Mouse (Mus musculus): ENCODE measurements around the gene Sorbs1. TPM values are rescaled to one million over a fixed set of nuclear protein-coding genes. Genes with fewer than 3 reads are reported as not detected.

Gene Sorbs1
- total RNA-seq, 2 experiments from 2014 or later, result 195 to 227 TPM

DNA sequence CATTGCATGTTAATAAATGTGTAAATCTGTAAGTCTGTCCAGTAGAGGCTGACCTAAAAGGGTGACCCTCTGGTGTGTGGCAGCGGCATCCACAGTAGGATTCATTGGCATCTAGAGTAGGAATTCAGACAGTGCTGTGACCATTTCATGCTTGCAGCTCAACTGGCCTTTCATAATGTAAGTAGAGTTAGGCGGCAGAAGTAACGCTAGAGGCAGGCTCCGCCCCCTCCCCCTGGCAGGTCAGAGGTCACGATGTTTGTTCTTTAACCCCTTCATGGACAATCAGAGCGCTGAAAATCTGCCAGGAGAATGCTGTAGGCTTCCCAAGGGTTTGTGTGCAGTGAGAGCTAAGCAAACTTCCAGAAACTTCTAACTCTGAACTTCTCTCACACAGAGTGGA lies 172.4 kb downstream of the Sorbs1 start:
- DNase-seq, result no peak

DNA sequence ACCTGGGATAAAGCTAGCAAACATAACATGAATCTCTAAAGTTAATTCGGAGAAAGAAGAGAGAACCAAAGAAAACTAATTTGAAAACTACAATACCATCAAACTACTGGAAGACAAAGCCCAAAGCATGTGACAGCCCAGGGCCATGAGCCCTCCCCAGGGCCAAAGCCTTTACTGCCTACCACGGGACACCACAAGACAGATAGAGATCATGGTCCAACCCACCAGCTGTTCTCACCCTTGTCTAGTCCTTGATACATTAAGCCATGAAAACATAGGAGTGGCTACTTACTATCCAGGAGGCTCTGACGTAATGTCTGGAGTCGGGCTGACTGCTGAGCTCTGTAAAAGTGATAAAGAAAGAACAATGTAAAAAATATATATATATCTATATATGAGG lies 176.9 kb downstream of the Sorbs1 start:
- no peak for DNase-seq

DNA sequence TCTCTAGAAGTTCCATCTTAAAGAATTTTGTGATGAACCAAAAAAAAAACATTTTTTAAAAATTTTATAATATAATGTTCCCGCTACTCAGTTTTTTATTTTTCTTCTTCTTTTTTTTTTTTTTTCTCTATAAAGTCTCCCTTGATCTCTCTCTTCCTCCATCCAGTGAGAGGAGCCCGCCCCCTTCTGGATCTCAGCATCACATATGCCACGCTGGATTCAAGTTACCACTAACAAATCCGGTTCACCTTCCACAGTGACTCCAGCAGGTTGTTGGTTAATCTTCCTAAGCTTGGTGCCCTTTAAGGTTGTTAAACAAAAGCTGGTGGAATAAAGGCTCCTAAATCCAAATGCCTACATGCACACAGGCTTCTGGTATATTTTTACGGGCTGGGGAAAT lies 179.7 kb downstream of the Sorbs1 start:
- no peak for DNase-seq

DNA sequence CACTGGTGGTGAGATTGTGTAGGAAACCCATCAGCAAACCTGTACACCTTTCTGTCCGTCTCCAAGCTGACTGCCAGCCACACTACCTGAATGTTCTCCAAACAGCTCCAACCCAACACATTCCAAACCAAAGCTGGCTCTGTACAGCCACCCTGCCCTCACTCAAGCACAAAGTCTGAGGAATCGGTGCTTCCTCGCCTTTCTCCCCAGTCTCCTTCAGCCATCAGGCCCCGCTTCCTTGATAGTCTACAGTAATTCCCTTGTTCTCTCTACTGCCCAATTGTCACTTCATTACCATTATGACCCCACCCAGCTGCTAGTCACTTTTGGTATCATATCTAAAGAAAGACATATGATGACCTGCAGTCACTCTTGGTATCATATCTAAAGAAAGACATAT lies 180.5 kb downstream of the Sorbs1 start:
- no peak for DNase-seq

DNA sequence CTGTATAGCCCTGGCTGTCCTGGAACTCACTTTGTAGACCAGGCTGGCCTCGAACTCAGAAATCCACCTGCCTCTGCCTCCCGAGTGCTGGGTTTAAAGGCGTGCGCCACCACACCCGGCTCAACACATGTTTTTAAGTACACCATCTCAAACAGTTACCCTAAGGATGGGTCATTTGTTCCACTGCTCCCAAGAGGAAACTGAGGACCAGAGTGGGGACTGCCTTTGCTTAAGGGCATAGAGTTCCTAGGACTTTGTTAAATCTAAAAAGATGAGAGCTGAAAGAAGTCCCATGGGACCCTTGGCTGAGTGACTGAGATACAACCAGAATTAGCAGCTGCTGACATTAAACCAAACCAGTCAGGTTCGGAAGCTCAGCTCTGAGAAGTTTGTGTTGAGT lies 181.3 kb downstream of the Sorbs1 start:
- DNase-seq, result no peak

DNA sequence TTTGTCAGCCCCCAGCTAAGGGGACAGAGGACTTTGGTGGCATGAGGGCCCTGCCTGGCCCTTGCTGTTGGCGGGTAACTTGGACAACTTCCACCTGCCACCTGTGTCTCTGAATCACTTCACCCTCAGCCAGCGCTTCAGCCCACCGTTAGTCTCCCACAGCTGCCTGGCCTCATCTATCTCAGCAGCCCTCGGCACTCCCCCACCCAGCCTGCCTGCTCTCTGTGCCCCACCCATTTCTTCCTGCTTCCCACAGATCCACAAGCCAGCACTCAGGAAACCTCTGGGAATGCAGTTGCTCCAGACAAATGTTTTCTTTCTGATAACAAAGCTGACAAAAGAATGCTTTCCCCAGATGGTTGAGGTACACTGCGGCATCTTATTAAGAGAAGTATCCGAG lies 181.7 kb downstream of the Sorbs1 start:
- DNase-seq, result no peak

DNA sequence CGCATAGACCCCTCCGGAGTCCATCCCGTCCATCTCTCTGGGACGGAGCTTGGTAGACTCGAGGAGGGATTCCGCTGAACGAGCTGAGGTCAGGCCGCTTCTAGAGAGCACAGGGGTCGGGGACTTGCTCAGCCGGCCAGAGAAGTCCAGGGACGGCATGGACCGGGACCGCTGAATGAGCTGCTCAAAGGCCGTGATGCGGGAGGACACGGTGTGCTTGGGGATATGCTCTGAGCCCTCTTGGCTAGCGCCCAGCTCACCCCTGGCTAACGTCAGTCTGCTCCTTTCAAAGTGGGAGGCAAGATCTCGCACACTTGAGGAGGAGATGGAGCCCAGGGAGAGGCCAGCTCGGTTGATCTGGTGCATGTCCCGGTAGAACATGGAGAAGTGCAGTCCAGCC lies 187.5 kb downstream of the Sorbs1 start:
- DNase-seq, result no peak

DNA sequence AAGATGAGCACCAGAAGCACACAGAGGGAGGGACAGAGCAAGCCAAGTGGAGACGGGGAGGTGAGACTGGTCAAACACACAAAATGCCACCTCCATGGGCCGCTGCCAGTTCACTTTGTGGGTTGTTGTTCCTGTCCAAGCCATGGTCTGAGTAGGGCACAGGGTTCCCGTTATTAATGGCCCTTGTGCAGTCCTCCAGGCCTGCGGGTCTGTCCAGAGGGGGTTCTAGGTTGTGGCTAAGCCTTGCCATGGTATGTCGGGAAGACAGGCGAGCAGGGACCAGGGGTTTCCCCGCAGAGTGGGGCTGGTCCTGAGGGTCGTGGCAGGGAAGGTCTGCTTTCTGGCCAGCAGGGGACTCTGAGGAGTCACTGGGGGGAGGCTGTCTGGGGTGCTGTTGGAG lies 188.2 kb downstream of the Sorbs1 start:
- DNase-seq, result no peak

DNA sequence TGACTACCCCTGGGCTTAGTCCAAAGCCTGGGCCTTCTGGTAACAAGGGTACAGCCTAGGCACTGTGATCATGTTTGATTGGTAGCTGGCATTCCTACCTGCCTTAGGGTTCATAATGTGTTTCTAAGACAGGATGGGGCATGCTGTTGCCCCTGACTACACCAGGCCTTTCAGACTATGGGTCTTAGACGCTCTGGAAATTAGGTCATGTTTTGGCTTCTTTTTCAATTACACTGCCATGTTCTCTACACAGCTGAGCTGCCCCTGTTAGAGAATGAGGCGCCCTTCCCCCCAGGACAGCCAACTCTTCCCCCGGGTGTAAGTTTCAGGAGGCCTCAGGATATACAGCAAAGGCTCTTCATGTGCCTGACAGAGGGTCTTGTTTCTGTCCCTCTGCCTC lies 191.4 kb downstream of the Sorbs1 start:
- DNase-seq, result no peak

DNA sequence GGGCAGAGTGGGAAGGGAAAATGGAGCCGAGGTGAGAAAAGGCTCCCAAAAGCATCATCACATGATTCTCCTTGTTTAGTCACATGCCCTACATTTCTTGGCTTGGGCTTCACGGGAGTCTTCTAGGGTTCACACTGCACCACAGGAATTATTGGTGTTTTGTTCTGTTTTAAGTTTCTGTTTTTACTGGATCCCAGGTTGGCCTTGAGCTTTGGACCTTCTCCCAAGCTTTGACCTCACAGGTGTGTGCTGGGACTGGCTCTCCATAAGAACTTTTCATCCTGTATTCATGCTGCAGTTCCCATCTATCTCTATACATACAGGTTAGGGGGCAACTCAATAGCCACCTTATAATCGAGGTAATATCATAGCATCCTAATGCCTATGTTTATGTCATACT lies 194.4 kb downstream of the Sorbs1 start:
- no peak for DNase-seq

DNA sequence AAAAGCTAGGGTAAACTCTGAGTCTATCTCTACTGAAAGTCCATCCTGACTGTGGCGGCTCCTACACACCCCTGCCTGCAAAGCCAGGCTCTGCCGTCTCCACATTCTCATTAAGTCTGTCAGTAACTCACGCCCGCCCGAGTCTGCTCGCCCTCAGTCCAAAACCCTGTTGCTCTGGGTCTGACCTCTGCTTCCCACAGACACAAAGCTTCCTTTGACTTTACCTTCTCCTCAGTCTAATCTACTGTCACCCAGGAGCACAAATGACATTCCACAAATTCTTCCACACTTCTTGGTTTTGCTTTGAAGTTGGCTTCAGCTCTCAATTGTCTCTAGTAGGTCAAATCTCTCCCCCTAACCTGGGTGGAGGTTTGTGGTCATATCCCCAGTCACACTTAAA lies 195.1 kb downstream of the Sorbs1 start:
- no peak for DNase-seq

DNA sequence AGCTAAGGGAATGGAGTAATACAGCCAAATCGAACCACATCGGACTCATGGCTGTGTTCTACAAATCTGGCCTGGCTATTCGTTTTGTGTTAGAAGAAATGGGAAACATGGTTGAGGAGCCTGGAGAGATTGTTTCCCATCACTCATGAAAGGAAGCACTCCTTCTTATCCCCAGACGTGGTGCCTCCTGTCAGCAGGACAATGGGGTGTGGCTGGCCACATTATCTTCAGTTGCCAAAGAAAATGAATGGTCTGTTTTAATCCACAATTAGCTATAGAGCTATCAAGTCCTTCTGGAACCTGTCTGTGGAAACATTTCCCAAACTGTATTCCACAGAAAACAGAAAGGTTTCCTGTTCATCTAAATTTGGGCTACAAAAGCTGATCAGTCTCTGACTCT lies 196.6 kb downstream of the Sorbs1 start:
- DNase-seq, result no peak

DNA sequence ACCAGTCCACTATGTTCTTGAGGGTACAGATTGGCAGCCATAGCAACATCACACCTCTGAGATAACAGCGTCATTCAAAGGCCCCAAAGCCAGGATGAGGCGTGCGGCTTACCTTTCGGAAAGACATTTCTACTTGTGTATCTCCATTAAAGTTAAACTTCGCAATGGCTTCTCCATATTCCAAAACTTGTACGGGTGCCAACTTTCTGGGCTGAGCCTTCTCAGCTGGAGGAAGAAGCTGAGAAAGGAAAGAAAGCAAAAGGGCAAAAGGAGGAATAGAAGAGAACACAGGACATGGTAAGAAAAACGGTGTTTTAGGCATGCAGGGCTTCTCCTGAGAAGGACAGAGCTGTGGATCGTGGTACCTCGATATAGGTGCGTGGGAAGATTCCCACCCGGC lies 199.3 kb downstream of the Sorbs1 start:
- no peak for DNase-seq

DNA sequence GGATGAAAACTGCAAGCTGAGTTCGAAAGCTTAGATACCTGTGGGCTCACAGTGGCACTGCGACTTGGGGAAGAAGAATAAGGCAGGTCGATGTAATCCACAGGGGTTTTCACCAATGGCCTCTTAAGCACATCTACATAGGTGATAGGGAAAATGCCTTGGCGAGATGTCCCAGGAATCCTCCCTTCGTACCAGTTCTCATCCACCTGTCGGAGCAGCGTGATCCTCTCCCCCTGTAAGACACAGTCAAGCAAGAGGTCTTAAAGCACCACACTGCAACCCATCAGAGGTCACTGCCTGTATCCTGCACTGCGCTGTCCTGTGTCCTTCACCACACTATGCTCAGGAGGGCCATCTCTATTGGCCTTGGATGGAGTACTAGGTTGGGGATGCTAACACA lies 201.9 kb downstream of the Sorbs1 start:
- DNase-seq, result no peak

DNA sequence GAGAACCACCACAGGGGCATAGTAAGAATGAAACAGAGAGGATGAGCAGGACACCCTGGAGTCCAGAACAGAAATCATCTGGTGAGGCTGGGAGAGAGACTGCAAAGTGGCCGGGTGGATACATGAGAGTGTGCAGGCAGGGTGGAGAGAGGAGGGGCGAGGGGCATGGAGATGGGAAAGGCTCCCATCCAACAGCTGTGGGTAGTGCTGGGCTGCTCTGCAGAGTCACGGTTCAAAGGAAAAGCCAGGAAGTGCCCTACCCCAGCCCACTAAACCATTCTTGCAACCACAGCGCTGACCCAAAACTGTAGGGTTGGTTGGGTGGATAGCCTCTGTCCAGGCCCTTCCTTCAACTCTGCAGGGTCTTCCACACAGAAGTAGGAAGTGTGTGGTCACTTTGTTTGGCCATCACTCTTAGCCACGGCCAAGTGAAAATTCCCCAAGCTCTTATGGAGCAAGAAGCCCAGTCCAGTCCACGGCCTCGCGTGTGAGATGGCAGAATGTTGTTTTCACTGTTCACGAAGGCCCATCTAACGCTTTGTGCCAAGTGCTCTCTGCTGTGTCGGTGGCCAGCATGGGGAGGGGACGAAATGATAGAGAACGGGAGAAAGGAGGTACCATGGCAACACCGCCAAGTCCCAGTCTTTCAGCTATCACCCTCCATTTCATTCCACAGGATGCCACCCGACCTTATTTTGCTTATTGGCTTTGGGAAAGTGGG lies 203.0 kb downstream of the Sorbs1 start:
- DNase-seq, result no peak

DNA sequence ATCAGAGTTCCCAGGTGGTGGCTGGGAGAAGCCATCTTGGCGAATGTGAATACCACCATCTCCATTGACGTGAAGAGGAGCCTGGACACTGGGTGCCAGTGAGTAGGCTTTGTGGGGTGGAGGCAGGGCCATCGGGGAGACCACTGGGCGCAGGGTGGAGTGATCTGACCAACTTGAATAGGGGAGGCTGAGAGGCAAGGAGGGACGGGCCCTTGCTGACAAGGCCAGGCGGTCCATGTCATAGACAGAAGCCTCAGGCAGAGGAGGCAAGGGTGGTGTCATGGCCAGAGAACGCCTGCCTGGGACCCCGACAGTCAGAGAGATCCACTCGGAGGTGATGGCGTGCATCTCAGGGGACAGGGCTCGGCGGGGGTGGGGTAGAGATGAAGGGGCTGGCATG lies 203.7 kb downstream of the Sorbs1 start:
- DNase-seq, result no peak

DNA sequence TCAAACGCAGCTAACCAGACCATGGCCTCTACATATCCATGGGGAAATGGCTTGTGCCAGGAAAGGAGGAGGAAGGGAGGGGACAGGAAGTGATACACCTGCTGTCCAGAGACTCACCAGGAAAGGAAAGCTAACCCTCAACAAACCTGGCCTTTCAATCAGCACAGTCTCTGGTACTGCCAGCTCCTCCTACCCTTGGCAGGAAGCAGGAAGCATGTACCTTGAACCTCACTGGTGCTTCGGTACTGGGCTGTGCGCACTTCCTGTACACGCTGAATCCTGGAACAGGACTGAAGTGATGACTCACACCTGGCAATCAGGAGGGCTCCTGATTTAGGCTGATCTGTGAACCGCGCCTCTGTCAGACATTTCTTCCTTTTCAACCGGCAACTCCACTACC lies 206.0 kb downstream of the Sorbs1 start:
- DNase-seq, result no peak

DNA sequence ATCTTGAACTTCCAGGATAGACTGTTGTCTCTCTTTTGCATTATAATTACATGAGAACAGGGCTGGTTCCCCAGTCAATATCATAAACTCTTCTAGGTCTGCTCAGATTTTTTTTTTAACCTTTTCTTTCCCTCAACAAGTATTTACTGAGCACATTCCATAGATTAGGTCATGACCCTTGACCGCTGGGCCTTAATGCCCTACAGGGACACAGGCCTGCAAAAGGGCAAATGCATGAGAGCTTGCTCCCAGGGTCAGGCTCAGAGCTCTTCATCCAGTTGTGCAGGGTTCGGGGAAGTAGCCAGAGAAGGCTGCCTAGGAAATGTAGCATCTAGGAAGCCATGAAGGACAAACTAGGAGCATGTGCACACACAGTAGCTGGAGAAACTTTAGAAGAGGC lies 206.9 kb downstream of the Sorbs1 start:
- no peak for DNase-seq

DNA sequence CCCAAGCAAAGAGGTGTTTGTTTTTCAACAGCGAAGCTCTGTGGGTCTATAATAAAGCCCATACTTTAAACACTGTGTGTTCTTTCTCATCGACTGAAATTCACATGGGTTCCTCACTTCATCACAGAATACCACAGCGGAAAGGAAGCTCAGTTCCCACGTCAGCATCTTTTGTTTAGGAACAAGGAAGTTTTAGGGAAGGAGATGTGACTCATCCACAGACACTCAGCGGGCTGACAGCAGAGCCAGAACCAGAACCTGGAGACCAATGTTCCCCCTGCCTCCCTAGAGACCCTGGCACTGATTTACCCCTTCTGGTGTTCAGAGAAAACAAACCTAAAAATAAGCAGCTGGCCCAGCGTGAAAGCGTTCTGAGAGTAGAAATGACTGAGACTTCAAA lies 208.1 kb downstream of the Sorbs1 start:
- DNase-seq, result no peak

DNA sequence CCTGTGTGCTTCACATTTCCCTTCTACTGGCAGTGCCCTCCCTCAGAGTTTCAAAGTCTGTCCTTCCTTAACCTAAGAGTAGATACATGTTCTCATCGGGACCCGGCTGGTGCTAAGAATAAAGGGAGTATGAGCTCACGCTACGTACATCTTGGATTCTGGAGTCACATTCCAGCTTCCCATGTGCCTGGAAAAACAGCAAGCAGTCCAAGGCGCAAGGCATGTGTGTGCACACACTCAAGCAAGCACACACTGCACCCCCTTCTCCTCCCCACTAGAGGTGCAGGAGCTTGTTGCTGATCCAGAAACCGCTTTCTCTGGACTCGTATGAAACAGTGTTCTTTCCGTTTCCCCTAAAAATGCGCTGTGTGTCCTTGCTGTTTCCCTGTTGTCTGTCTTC lies 210.7 kb downstream of the Sorbs1 start:
- peak in 1 of 2 experiments; percentile 45 for DNase-seq

DNA sequence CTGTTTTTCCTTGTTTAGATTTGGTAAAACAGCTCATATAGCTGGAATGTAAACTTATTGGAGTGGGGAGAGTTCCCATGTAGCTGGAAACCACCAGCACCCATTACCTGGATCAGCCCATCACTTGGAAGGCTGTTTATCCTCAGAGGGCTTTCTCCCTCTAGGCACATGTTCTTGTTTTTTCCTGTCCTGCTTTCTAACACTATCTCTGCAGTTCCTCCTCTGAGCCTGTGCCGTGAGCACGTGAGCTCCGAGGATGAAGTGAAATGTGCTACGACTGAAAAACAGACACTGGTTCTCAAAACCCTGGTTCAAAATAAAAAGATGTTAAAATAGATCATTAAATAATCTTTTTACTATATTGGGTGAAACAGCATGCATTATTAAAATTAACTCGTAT lies 211.1 kb downstream of the Sorbs1 start:
- no peak for DNase-seq

DNA sequence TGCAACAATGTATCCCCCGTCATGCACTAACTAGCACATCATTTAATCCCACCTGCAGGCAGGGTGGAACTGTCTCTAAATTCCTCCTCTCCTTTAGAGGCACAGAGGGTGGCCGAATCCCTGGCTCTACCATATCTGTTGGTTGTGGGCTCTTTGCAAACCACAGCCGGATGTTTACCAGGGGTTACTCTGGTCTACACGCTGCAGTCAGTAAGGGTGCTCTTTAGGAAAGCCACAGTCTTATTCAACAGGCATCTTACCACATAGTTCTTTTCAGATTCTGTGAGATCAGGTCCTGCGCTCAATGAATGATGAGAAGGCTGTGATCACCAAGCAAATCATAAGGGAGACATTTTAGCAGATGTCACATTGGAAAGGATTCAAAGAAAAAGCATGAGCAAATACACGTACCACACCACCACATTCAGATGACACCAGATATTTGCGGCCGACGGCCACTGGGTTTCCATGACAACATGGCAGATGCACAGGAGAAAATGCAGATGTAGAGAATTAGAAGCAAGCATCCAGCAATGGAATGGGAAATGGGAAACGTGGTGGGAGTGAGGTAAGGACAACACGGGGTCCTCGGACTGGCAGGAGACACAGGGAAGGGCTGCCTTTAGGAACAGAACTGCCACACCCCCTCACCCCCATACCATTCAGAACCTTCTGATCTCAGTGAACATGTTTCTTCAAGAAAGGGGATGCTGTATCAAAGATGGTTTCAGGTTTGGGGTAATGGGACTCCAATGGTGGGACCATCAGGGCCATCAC lies 213.4 kb downstream of the Sorbs1 start:
- DNase-seq, result peak; percentile 37 to 45

DNA sequence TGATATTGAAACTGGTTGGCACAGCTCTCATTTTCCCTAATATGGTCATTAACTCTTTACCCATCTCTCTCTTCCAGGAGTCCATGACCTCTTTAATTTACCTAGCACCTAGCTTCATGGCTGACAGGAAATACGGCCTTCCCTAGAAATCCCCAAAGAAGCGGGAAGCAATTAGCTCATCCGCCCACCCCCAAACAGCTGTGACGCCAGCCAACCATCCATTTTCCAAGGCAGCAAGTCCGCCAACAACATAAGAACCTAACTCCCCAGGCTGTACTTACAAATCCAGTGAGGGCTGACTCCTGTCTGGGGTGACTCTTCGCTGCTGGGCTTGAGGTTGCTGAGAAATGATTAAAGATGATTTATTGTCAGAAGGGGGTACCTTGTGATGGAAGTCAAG lies 214.4 kb downstream of the Sorbs1 start:
- peak in 1 of 2 experiments; percentile 44 for DNase-seq

DNA sequence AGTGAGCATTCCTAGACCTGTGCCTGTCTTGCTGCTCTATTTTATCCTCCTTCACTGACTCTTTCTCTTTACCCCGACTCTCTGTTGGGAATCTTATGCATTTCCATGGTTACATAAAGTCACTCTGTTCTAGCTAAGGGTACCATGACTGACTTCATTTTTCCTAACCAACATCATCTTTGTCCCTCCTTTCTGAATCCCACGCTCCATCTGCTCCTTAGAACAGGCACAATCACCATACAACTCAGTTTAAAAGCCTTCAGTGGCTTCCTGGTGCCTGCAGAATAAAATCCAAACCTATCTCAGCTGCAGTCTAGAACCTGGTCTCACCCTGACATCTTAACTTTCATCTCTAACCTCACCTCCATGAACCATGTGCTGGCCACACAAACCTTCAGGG lies 215.0 kb downstream of the Sorbs1 start:
- peak in 1 of 2 experiments; percentile 61 for DNase-seq

DNA sequence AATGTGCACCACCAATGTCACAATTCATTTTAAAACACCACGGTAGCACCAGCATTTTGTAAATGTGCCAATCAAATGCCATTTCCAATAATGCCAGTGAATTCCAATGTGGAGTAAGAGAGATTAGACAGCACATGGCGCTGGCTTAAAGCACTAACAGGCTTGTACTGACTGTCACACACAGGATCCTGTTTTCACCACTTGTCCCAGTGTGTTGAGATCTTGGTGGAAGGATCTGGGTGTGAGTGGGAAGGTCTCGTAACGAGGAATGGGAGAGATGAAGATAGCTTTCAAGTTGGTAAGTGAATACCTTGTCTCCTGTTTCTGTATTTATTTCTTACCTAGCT lies 215.8 kb downstream of the Sorbs1 start:
- DNase-seq, result no peak
